In the genomic region with DNA sequence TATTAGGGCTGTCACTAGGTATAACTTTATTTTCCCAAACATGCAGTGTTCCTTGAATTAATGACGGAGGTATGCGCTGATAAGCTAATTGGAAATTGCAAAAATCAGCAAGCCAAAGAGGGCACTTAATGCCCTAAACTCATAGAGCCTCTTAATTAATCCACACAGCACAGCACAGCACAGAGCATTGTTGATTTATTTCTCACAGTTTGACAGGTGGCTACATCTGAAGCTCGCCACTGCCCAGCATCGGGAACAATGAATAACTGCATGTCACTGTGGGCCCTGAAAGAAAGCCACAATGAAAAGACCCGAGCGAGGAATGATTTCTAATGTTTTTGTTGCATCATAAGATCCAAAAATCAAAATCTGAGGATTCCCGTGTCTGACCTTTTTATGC, we compare ENCODE assay signal across 29 mouse cellular contexts.
DNase-seq lines count a peak whose midpoint lies in the region; ATAC-seq and TF ChIP-seq lines count a peak whose summit lies in the region.
"Had no signal": no experiment of that assay in that cellular context is flagged by ENCODE, and none has a peak within 500 bp of the region (broad histone marks: within the 10 kb centered on the region; RNA-seq: fewer than 3 reads in every experiment).

No protein-coding gene starts in this region.

- H3K9ac ChIP-seq in forebrain, embryonic 13.5 days: no peak overlapping the region
- peak overlapping the region; percentile 23; the same call in 1 of the 2 replicates for H3K9ac ChIP-seq in midbrain, embryonic 14.5 days (replicated peaks; ENCODE audit: low read length)
- H3K9ac ChIP-seq in forebrain, postnatal 0 days: 0 out of 2 replicates have a peak overlapping the region, but pooled peaks have one; percentile 6
- H3K9ac ChIP-seq: embryonic facial prominence, embryonic 15.5 days; heart, embryonic 15.5 days; limb, embryonic 13.5 days; liver, embryonic 12.5 days had no signal

- no peak for DNase-seq in forebrain, embryonic 10.5 days (ENCODE audit: extremely low spot score, low spot score)
- peak; percentile 48 for DNase-seq in midbrain, embryonic 14.5 days
- DNase-seq in midbrain, embryonic 10.5 days (ENCODE audit: low spot score): no peak
- no peak for DNase-seq in forebrain, postnatal 0 days
- DNase-seq in retina, postnatal 1 day: peak; percentile 18
- no peak for DNase-seq in urinary bladder, postnatal 14 days (ENCODE audit: low spot score)
- DNase-seq: adrenal gland, adult 2 months; cerebellum, adult 11-12 months; cerebellum, postnatal 14 days; gastrocnemius, postnatal 36 days; heart, postnatal 36 days; kidney, adult 9 months; kidney, postnatal 25 days; layer of hippocampus, postnatal 36 days; lung, adult 18-20 months; lung, postnatal 14 days; right cerebral cortex, postnatal 4 days; thymus, postnatal 14 days had no signal

- no peak for TF ChIP-seq CTCF in forebrain, postnatal 0 days (IDR thresholded peaks at IDR 0.05; ENCODE audit: low read depth)

- H3K4me2 ChIP-seq in forebrain, embryonic 13.5 days: peak overlapping the region; percentile 21; the same call in 1 of the 2 replicates
- peak overlapping the region; percentile 6; the same call in 1 of the 2 replicates for H3K4me2 ChIP-seq in midbrain, embryonic 14.5 days (ENCODE audit: low read length)
- H3K4me2 ChIP-seq in forebrain, postnatal 0 days (ENCODE audit: low read depth): no peak overlapping the region
- H3K4me2 ChIP-seq: embryonic facial prominence, embryonic 15.5 days; heart, embryonic 15.5 days; limb, embryonic 13.5 days; liver, embryonic 12.5 days had no signal

- H3K36me3 ChIP-seq in forebrain, embryonic 13.5 days (ENCODE audit: poor library complexity, severe bottlenecking): no peaks in the 10 kb centered on the region
- H3K36me3 ChIP-seq in forebrain, embryonic 10.5 days (replicated peaks): no peaks in the 10 kb centered on the region
- H3K36me3 ChIP-seq in midbrain, embryonic 14.5 days (ENCODE audit: control insufficient read depth, insufficient read depth, low read length): no peaks in the 10 kb centered on the region
- no peaks in the 10 kb centered on the region for H3K36me3 ChIP-seq in midbrain, embryonic 10.5 days
- H3K36me3 ChIP-seq in forebrain, postnatal 0 days (ENCODE audit: insufficient read depth): no peaks in the 10 kb centered on the region
- H3K36me3 ChIP-seq: embryonic facial prominence, embryonic 15.5 days; G1E; heart, embryonic 15.5 days; limb, embryonic 13.5 days; liver, embryonic 12.5 days had no signal

- peaks cover 17% of the 10 kb centered on the region for H3K4me1 ChIP-seq in forebrain, embryonic 13.5 days
- peaks cover 20% of the 10 kb centered on the region for H3K4me1 ChIP-seq in forebrain, embryonic 10.5 days
- H3K4me1 ChIP-seq in midbrain, embryonic 14.5 days (ENCODE audit: control insufficient read depth, insufficient read depth, low read length): peaks cover 12% of the 10 kb centered on the region
- H3K4me1 ChIP-seq in midbrain, embryonic 10.5 days: peaks cover 5% of the 10 kb centered on the region; the same call in 1 of the 2 replicates
- peaks cover 12% of the 10 kb centered on the region for H3K4me1 ChIP-seq in forebrain, postnatal 0 days (ENCODE audit: insufficient read depth)
- H3K4me1 ChIP-seq: embryonic facial prominence, embryonic 15.5 days; heart, embryonic 15.5 days; limb, embryonic 13.5 days; liver, embryonic 12.5 days had no signal

- no peak overlapping the region for H3K4me3 ChIP-seq in forebrain, embryonic 13.5 days
- no peak overlapping the region for H3K4me3 ChIP-seq in forebrain, embryonic 10.5 days
- no peak overlapping the region for H3K4me3 ChIP-seq in midbrain, embryonic 14.5 days (replicated peaks; ENCODE audit: low read depth, low read length)
- H3K4me3 ChIP-seq in midbrain, embryonic 10.5 days: no peak overlapping the region
- H3K4me3 ChIP-seq in forebrain, postnatal 0 days (ENCODE audit: low read depth, low read length): no peak overlapping the region
- H3K4me3 ChIP-seq: embryonic facial prominence, embryonic 15.5 days; heart, embryonic 15.5 days; layer of hippocampus, adult 2 months; limb, embryonic 13.5 days; liver, embryonic 12.5 days had no signal

- 0 out of 2 replicates have a peak, but pooled peaks have one; percentile 62 for ATAC-seq in forebrain, embryonic 13.5 days
- ATAC-seq in midbrain, embryonic 14.5 days (ENCODE audit: low FRiP score, low TSS enrichment): no peak
- no peak for ATAC-seq in forebrain, postnatal 0 days
- no peak for ATAC-seq in CD4-positive, CD25-positive, alpha-beta regulatory T cell, adult 4 months
- ATAC-seq: hindbrain, embryonic 16.5 days; intestine, embryonic 16.5 days; liver, embryonic 12.5 days had no signal

- no peaks in the 10 kb centered on the region for H3K9me3 ChIP-seq in forebrain, embryonic 13.5 days (replicated peaks)
- no peaks in the 10 kb centered on the region for H3K9me3 ChIP-seq in forebrain, embryonic 10.5 days
- H3K9me3 ChIP-seq in midbrain, embryonic 14.5 days (ENCODE audit: control insufficient read depth, low read length): no peaks in the 10 kb centered on the region
- no peaks in the 10 kb centered on the region for H3K9me3 ChIP-seq in midbrain, embryonic 10.5 days (replicated peaks)
- no peaks in the 10 kb centered on the region for H3K9me3 ChIP-seq in forebrain, postnatal 0 days (ENCODE audit: low read length)
- H3K9me3 ChIP-seq: embryonic facial prominence, embryonic 15.5 days; G1E; heart, embryonic 15.5 days; limb, embryonic 13.5 days; liver, embryonic 12.5 days had no signal

- H3K27ac ChIP-seq in forebrain, embryonic 13.5 days: no peak overlapping the region
- H3K27ac ChIP-seq in forebrain, embryonic 10.5 days: no peak overlapping the region
- peak overlapping the region; percentile 55 for H3K27ac ChIP-seq in midbrain, embryonic 14.5 days (replicated peaks; ENCODE audit: low read depth, low read length)
- H3K27ac ChIP-seq in midbrain, embryonic 10.5 days (replicated peaks): no peak overlapping the region
- no peak overlapping the region for H3K27ac ChIP-seq in forebrain, postnatal 0 days (ENCODE audit: low read depth, low read length)
- H3K27ac ChIP-seq: embryonic facial prominence, embryonic 15.5 days; heart, embryonic 15.5 days; layer of hippocampus, adult 2 months; limb, embryonic 13.5 days; liver, embryonic 12.5 days had no signal

- 11% methylated on average over 7 of the region's 7 CpGs for WGBS in forebrain, embryonic 13.5 days
- WGBS in forebrain, embryonic 10.5 days: 62% methylated on average over 7 of the region's 7 CpGs
- 29% methylated on average over 7 of the region's 7 CpGs for WGBS in midbrain, embryonic 14.5 days
- 65% methylated on average over 7 of the region's 7 CpGs for WGBS in midbrain, embryonic 10.5 days
- WGBS in forebrain, postnatal 0 days: 12% methylated on average over 7 of the region's 7 CpGs

- no peaks in the 10 kb centered on the region for H3K27me3 ChIP-seq in forebrain, embryonic 13.5 days
- H3K27me3 ChIP-seq in forebrain, embryonic 10.5 days (ENCODE audit: poor library complexity, severe bottlenecking): no peaks in the 10 kb centered on the region
- no peaks in the 10 kb centered on the region for H3K27me3 ChIP-seq in midbrain, embryonic 14.5 days (ENCODE audit: control insufficient read depth, insufficient read depth, low read length)
- no peaks in the 10 kb centered on the region for H3K27me3 ChIP-seq in midbrain, embryonic 10.5 days (ENCODE audit: low read depth, poor library complexity, severe bottlenecking)
- no peaks in the 10 kb centered on the region for H3K27me3 ChIP-seq in forebrain, postnatal 0 days (ENCODE audit: insufficient read depth, low read length)
- H3K27me3 ChIP-seq: CH12.LX; embryonic facial prominence, embryonic 15.5 days; heart, embryonic 15.5 days; limb, embryonic 13.5 days; liver, embryonic 12.5 days had no signal

Comparison
In these comparisons a context has a peak if more than half of its experiments do, and no peak if none do; other contexts are left out.
1. DNase-seq: peak in midbrain, embryonic 14.5 days (single experiment) and retina, postnatal 1 day (single experiment); none in forebrain, embryonic 10.5 days (single experiment), midbrain, embryonic 10.5 days (single experiment), forebrain, postnatal 0 days (single experiment) and urinary bladder, postnatal 14 days (single experiment).